Mouse (Mus musculus): ENCODE measurements around the gene Eipr1. TPM values are rescaled to one million over a fixed set of nuclear protein-coding genes. Genes with fewer than 3 reads are reported as not detected.

Eipr1 gene
- total RNA-seq (2012; rRNA removed), result 41.5 and 43.7 TPM in 2 replicates

DNA sequence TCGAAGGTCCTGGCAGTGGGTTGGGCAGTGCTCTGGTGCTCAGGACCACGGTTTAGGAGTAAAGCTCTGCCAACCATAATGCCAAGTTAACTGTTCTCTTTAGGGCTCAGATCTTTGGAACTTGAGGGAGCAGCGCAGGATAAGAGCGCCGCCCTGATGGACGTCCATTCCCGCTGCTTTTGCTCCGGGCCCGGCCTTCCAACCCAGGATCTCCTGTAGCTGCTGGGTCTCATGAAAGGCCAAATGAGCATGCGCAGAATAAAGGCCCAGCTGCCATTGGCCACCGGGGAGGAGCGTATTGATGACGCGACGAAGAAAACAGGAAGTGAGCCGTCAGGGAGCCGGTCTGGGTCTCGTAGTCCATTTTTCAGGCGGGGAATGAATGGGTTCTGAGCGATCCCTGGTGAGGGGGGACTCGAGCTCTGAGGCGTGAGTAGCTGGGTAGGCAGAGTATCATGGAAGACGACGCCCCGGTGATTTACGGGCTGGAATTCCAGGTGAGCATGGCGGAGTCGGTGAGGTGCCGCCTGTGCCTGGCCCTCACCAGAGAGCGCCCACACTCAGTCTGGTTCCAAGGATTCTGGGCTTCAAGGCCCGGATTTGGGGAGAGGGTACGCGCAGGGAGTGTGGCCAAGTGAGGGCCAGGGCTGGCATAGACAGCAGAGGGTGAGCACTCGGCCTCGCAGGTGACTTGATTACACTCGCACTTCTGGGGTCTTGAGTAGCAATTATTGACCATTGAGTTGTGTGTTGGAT, at the start of gene Eipr1:
Eipr1 (plus strand) TSS at position 296 of the 756 bp plus-strand sequence.
- H3K9ac ChIP-seq (ENCODE audit: insufficient read depth, low read depth, low read length, poor library complexity, severe bottlenecking), result peak within 1 kb of the TSS; percentile 92
- peak; percentile 96 for DNase-seq (ENCODE audit: low read depth, low spot score)
- peak within 1 kb of the TSS; percentile 82 to 98 for H3K4me3 ChIP-seq (ENCODE audit: insufficient read depth in 1 of 2, low read depth in 1 of 2, low read length in 2 of 2, poor library complexity in 1 of 2, severe bottlenecking in 1 of 2)
- H3K36me3 ChIP-seq (ENCODE audit: control insufficient read depth, insufficient read depth, low read length, poor library complexity, severe bottlenecking), result peaks cover 5% of the 10 kb centered on the region; the same call in 1 of the 2 replicates
- peaks cover 6 to 8% of the 10 kb centered on the region in 2 experiments; a peak in 2 of 4 replicates for H3K4me1 ChIP-seq (ENCODE audit: control insufficient read depth in 2 of 2, insufficient read depth in 2 of 2, low read length in 2 of 2, poor library complexity in 1 of 2)
- TF ChIP-seq MAFK (IDR thresholded peaks at IDR 0.05; ENCODE audit: insufficient read depth, low read depth, low read length) (no peak), ZC3H11A (IDR thresholded peaks at IDR 0.05; ENCODE audit: borderline replicate concordance, low read depth, low read length) (no peak), HCFC1 (IDR thresholded peaks at IDR 0.05; ENCODE audit: borderline replicate concordance, insufficient read depth, low read length) (no peak), ZNF384 (IDR thresholded peaks at IDR 0.05; ENCODE audit: low read depth, low read length) (no peak), CHD2 (IDR thresholded peaks at IDR 0.05; ENCODE audit: low read depth, low read length) (no peak)
- 0 out of 2 replicates have a peak within 1 kb of the TSS, but pooled peaks have one; percentile 49 for H3K27ac ChIP-seq (ENCODE audit: insufficient read depth, low read depth, low read length, poor library complexity, severe bottlenecking)
- H3K9me3 ChIP-seq (ENCODE audit: control insufficient read depth, insufficient read depth, low read depth, low read length), result no peaks in the 10 kb centered on the region
- in situ Hi-C loops (cut with MboI; ENCODE audit: low sequenced_read_pairs in 2 of 2, unreplicated experiment in 2 of 2), result no loop called here

DNA sequence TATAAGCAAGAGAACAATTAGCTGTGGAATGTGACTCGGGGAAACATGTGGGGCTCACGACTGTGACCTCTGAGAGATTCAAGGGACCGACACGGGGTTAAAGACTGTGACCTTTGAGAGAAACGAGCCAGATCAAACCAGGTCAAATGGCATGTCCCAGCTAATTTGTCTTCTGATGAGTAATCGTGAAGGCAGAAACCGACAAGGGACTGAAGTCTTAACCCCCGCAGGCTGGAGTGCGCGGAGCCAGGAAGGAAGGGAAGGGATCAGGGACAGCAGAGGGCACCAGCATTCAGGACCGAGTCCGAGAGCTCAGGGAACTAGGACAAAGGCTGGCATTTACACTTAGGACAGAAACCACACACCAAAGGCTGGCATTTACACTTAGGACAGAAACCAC, 47.2 kb upstream of the Eipr1 start:
- DNase-seq (ENCODE audit: low read depth, low spot score), result no peak
- TF ChIP-seq ZNF384 (IDR thresholded peaks at IDR 0.05; ENCODE audit: low read depth, low read length) (no peak), CHD2 (IDR thresholded peaks at IDR 0.05; ENCODE audit: low read depth, low read length) (no peak), HCFC1 (IDR thresholded peaks at IDR 0.05; ENCODE audit: borderline replicate concordance, insufficient read depth, low read length) (no peak), MAFK (IDR thresholded peaks at IDR 0.05; ENCODE audit: insufficient read depth, low read depth, low read length) (no peak), ZC3H11A (IDR thresholded peaks at IDR 0.05; ENCODE audit: borderline replicate concordance, low read depth, low read length) (no peak)
- in situ Hi-C loops (cut with MboI; ENCODE audit: low sequenced_read_pairs in 2 of 2, unreplicated experiment in 2 of 2), result no loop called here
- H3K36me3 ChIP-seq (ENCODE audit: control insufficient read depth, insufficient read depth, low read length, poor library complexity, severe bottlenecking), result no peaks in the 10 kb centered on the region
- no peak overlapping the region for H3K4me3 ChIP-seq (ENCODE audit: insufficient read depth in 1 of 2, low read depth in 1 of 2, low read length in 2 of 2, poor library complexity in 1 of 2, severe bottlenecking in 1 of 2)
- no peak overlapping the region for H3K9ac ChIP-seq (ENCODE audit: insufficient read depth, low read depth, low read length, poor library complexity, severe bottlenecking)
- no peaks in the 10 kb centered on the region for H3K9me3 ChIP-seq (ENCODE audit: control insufficient read depth, insufficient read depth, low read depth, low read length)
- H3K4me1 ChIP-seq (ENCODE audit: control insufficient read depth in 2 of 2, insufficient read depth in 2 of 2, low read length in 2 of 2, poor library complexity in 1 of 2), result peaks cover 3 to 11% of the 10 kb centered on the region in 2 experiments; a peak in 2 of 4 replicates
- H3K27ac ChIP-seq (ENCODE audit: insufficient read depth, low read depth, low read length, poor library complexity, severe bottlenecking), result no peak overlapping the region

DNA sequence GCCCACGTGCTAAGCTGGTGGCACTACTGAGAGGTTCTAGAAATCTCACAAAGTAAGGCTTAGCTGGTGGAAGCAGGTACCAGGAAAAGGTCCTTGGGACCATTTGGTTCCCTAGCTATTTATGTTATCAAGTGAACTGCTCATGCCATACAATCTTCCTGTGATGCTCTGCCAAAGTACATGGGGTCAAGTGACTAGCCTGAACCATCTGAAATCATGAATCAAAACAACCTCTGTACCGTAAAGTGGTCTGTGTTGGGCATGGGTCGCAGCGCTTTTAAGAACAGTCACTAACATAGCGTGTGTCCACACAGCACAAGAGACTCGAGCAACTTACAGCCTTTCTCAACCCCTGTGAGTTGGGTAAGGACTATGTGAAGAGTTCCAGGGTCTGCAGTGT, 46.4 kb upstream of the Eipr1 start:
- in situ Hi-C loops (cut with MboI; ENCODE audit: low sequenced_read_pairs in 2 of 2, unreplicated experiment in 2 of 2), result no loop called here
- Histone ChIP-seq H3K9ac (ENCODE audit: insufficient read depth, low read depth, low read length, poor library complexity, severe bottlenecking) (no peak overlapping the region), H3K36me3 (ENCODE audit: control insufficient read depth, insufficient read depth, low read length, poor library complexity, severe bottlenecking) (no peaks in the 10 kb centered on the region; the same call in 1 of the 2 replicates), H3K27ac (ENCODE audit: insufficient read depth, low read depth, low read length, poor library complexity, severe bottlenecking) (no peak overlapping the region), H3K4me1 (ENCODE audit: control insufficient read depth in 2 of 2, insufficient read depth in 2 of 2, low read length in 2 of 2, poor library complexity in 1 of 2) (peaks cover 0 to 6% of the 10 kb centered on the region in 2 experiments; a peak in 2 of 4 replicates), H3K9me3 (ENCODE audit: control insufficient read depth, insufficient read depth, low read depth, low read length) (no peaks in the 10 kb centered on the region), H3K4me3 (ENCODE audit: insufficient read depth in 1 of 2, low read depth in 1 of 2, low read length in 2 of 2, poor library complexity in 1 of 2, severe bottlenecking in 1 of 2) (no peak overlapping the region)
- TF ChIP-seq ZNF384 (IDR thresholded peaks at IDR 0.05; ENCODE audit: low read depth, low read length) (no peak), ZC3H11A (IDR thresholded peaks at IDR 0.05; ENCODE audit: borderline replicate concordance, low read depth, low read length) (no peak), HCFC1 (IDR thresholded peaks at IDR 0.05; ENCODE audit: borderline replicate concordance, insufficient read depth, low read length) (no peak), CHD2 (IDR thresholded peaks at IDR 0.05; ENCODE audit: low read depth, low read length) (no peak), MAFK (IDR thresholded peaks at IDR 0.05; ENCODE audit: insufficient read depth, low read depth, low read length) (no peak)
- no peak for DNase-seq (ENCODE audit: low read depth, low spot score)

DNA sequence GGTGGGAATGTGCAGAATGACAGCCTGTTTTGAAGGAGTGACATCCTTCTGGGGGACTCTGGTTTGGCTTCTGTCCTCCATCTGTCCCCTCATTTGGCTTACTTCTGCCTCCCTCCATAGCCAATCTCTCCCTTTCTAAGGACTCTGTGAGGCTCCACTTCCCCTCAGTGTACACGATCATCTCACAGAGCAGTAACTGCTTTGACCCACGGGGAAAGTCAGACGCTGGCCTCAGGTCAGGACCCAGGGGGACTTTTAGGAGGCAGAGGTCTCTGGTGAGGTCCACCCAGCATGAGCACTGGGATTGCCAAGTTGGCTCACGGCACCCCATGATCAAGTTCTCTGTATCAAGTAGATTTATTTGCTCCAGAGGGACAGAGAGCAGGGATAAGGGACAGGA, 43.4 kb upstream of the Eipr1 start:
- DNase-seq (ENCODE audit: low read depth, low spot score), result no peak
- Histone ChIP-seq H3K4me1 (ENCODE audit: control insufficient read depth in 2 of 2, insufficient read depth in 2 of 2, low read length in 2 of 2, poor library complexity in 1 of 2) (peaks cover 0 to 3% of the 10 kb centered on the region in 2 experiments; a peak in 3 of 4 replicates), H3K9ac (ENCODE audit: insufficient read depth, low read depth, low read length, poor library complexity, severe bottlenecking) (no peak overlapping the region), H3K4me3 (ENCODE audit: insufficient read depth in 1 of 2, low read depth in 1 of 2, low read length in 2 of 2, poor library complexity in 1 of 2, severe bottlenecking in 1 of 2) (no peak overlapping the region), H3K9me3 (ENCODE audit: control insufficient read depth, insufficient read depth, low read depth, low read length) (no peaks in the 10 kb centered on the region), H3K36me3 (ENCODE audit: control insufficient read depth, insufficient read depth, low read length, poor library complexity, severe bottlenecking) (no peaks in the 10 kb centered on the region; the same call in 1 of the 2 replicates), H3K27ac (ENCODE audit: insufficient read depth, low read depth, low read length, poor library complexity, severe bottlenecking) (no peak overlapping the region)
- TF ChIP-seq ZC3H11A (IDR thresholded peaks at IDR 0.05; ENCODE audit: borderline replicate concordance, low read depth, low read length) (no peak), MAFK (IDR thresholded peaks at IDR 0.05; ENCODE audit: insufficient read depth, low read depth, low read length) (no peak), ZNF384 (IDR thresholded peaks at IDR 0.05; ENCODE audit: low read depth, low read length) (no peak), CHD2 (IDR thresholded peaks at IDR 0.05; ENCODE audit: low read depth, low read length) (no peak), HCFC1 (IDR thresholded peaks at IDR 0.05; ENCODE audit: borderline replicate concordance, insufficient read depth, low read length) (no peak)
- in situ Hi-C loops (cut with MboI; ENCODE audit: low sequenced_read_pairs in 2 of 2, unreplicated experiment in 2 of 2), result no loop called here
